Mouse (Mus musculus) forebrain, embryonic 14.5 days (tissue): ENCODE results near the gene Ptprs. TPM values are rescaled to one million over a fixed set of nuclear protein-coding genes. Genes with fewer than 3 reads are reported as not detected.

ENCODE experiments used
- ATAC-seq: fragments of 200-750 bp; cut with Nextera tagmentation; 2 replicates; pipeline ENCODE4 v1.8.0; 2017; ENCODE audit warnings: mild to moderate bottlenecking, moderate library complexity
- DNase-seq: peaks from one replicate; pipeline ENCODE4 v3.0.0-alpha.2; 2015; ENCODE audit warnings: low spot score
- H3K27ac ChIP-seq: fragments of 300-500 bp; sonication (generic); 2 replicates; pipeline ENCODE4 v1.5.1; 2014; ENCODE audit warnings: low read depth, mild to moderate bottlenecking, control low read depth, low read length, moderate library complexity
- H3K27me3 ChIP-seq: fragments of 300-500 bp; sonication (generic); replicated peaks from 2 replicates; pipeline ENCODE4 v1.6.1; 2014; ENCODE audit warnings: low read length, control low read depth, mixed read lengths; ENCODE audit not compliant: control insufficient read depth, insufficient read depth
- H3K36me3 ChIP-seq: fragments of 300-500 bp; sonication (generic); 2 replicates; pipeline ENCODE4 v1.6.1; 2014; ENCODE audit warnings: low read length, control low read depth; ENCODE audit not compliant: control insufficient read depth, insufficient read depth
- H3K4me1 ChIP-seq: fragments of 300-500 bp; sonication (generic); 2 replicates; pipeline ENCODE4 v1.6.1; 2014; ENCODE audit warnings: antibody characterized with exemption, low read length, control low read depth; ENCODE audit not compliant: control insufficient read depth, insufficient read depth
- H3K4me2 ChIP-seq: fragments of 300-500 bp; sonication (generic); 2 replicates; pipeline ENCODE4 v1.6.1; 2014; ENCODE audit warnings: mild to moderate bottlenecking, control low read depth, low read length
- H3K4me3 ChIP-seq: fragments of 300-500 bp; sonication (generic); 2 replicates; pipeline ENCODE4 v1.5.1; 2014; ENCODE audit warnings: low read depth, low read length, control low read depth
- H3K9ac ChIP-seq: fragments of 300-500 bp; sonication (generic); 2 replicates; pipeline ENCODE4 v1.6.1; 2014; ENCODE audit warnings: mild to moderate bottlenecking, low read length, control low read depth, moderate library complexity
- H3K9me3 ChIP-seq: fragments of 300-500 bp; sonication (generic); replicated peaks from 2 replicates; pipeline ENCODE4 v1.6.1; 2016; ENCODE audit warnings: low read length, control low read depth, mixed read lengths; ENCODE audit not compliant: control insufficient read depth
- WGBS: fragments of 180-500 bp; shearing (Covaris S2); extraction: QIAGEN DNeasy Blood & Tissue Kit; methylation state at CpG from one replicate; pipeline ENCODE4 v1.1.7; 2014; 5-methylcytosine and 5-hydroxymethylcytosine counted together
- polyA plus RNA-seq: library from polyadenylated mRNA; unstranded; fragments of >200 nt; fragmentation: Nextera tagmentation; extraction: Ambion mirVana; gene quantifications from 2 replicates; pipeline ENCODE4 v1.2.1, GENCODE M21; 2014

The Ptprs gene
- polyA plus RNA-seq, 1 experiment from 2014 or later, result 248 TPM

- ATAC-seq (no peak), DNase-seq (peak; percentile 36)
- H3K36me3 ChIP-seq, result peaks cover 23% of the 10 kb centered on the region
- no peaks in the 10 kb centered on the region for H3K27me3 ChIP-seq
- peak overlapping the region; percentile 97 for H3K27ac ChIP-seq
- WGBS, result 57% methylated on average over 7 of the region's 7 CpGs
- H3K9ac ChIP-seq, result no peak overlapping the region
- H3K4me3 ChIP-seq, result no peak overlapping the region
- no peaks in the 10 kb centered on the region for H3K9me3 ChIP-seq
- H3K4me2 ChIP-seq, result peak overlapping the region; percentile 46
- H3K4me1 ChIP-seq, result peaks cover 82% of the 10 kb centered on the region
Measured at GRCm38 (mm10) chr17:56468870-56469269, 7.4 kb downstream of the Ptprs start.

DNA sequence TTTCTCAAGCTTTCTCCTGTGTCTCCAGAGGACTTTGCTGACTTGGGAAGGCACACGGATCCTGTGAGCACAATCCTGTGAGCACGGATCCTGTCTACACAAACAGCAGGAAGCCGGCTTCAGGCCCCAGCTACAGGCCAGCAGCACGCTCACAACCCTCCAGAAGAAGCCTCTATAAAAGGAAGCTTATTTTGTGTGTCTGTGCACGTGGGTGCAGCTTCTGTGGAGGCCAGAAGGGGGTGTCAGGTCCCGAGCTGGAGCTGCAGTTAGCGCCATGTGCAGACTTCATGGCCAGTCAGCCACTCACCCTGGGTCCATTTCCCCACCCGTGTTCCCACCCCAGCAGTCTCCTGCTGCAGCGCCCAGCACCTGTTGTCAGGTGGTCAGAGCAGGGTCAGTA, 7.9 kb downstream of the Ptprs start:
- H3K27ac ChIP-seq, result peak overlapping the region; percentile 97
- DNase-seq (no peak), ATAC-seq (no peak)
- H3K4me3 ChIP-seq, result no peak overlapping the region
- H3K4me1 ChIP-seq, result peaks cover 81% of the 10 kb centered on the region
- H3K9me3 ChIP-seq, result no peaks in the 10 kb centered on the region
- H3K27me3 ChIP-seq, result no peaks in the 10 kb centered on the region
- H3K4me2 ChIP-seq, result peak overlapping the region; percentile 46
- peaks cover 23% of the 10 kb centered on the region for H3K36me3 ChIP-seq
- 87% methylated on average over 9 of the region's 9 CpGs for WGBS
- peak overlapping the region; percentile 52; the same call in 1 of the 2 replicates for H3K9ac ChIP-seq

DNA sequence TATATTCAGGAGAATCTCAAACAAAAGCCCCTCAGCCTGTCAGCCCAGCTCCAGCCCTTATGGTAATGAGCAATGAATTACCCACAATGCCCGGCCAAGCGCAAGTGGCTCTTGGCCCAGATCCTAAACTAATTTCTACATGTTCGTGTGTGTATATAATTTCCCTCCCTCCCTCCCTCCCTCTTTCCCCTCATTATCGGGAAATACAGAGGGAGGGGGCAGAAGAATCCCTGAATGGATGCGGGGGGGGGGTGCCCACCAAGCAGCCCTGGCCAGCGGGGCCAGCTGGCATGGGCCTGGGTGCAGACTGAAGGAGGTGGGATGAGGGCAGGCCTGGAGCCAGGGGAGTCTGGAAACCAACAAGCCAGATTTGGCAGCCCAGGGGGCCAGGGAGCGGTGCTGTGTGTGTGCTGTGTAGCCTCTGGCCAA, 8.8 kb downstream of the Ptprs start:
- DNase-seq (peak; percentile 98), ATAC-seq (peak; percentile 81)
- Histone ChIP-seq H3K4me2 (peak overlapping the region; percentile 46), H3K36me3 (peaks cover 23% of the 10 kb centered on the region), H3K4me3 (no peak overlapping the region; the same call in 1 of the 2 replicates), H3K9ac (peak overlapping the region; percentile 52; the same call in 1 of the 2 replicates), H3K9me3 (no peaks in the 10 kb centered on the region), H3K27me3 (no peaks in the 10 kb centered on the region), H3K4me1 (peaks cover 83% of the 10 kb centered on the region), H3K27ac (peak overlapping the region; percentile 97)
- 2% methylated on average over 6 of the region's 7 CpGs for WGBS

GRCm38 (mm10) chr17:56466747-56467146, 9.5 kb downstream of the Ptprs start:
- Histone ChIP-seq H3K9ac (peak overlapping the region; percentile 37; the same call in 1 of the 2 replicates), H3K36me3 (peaks cover 23% of the 10 kb centered on the region), H3K9me3 (no peaks in the 10 kb centered on the region), H3K27ac (peak overlapping the region; percentile 97), H3K4me1 (peaks cover 76% of the 10 kb centered on the region), H3K4me2 (peak overlapping the region; percentile 46), H3K27me3 (no peaks in the 10 kb centered on the region), H3K4me3 (0 out of 2 replicates have a peak overlapping the region, but pooled peaks have one; percentile 8)
- 34% methylated on average over 6 of the region's 6 CpGs for WGBS
- ATAC-seq (no peak), DNase-seq (peak; percentile 68)

- WGBS, result 51% methylated on average over 7 of the region's 7 CpGs
Measured at GRCm38 (mm10) chr17:56464817-56465216, 11.5 kb downstream of the Ptprs start.

DNA sequence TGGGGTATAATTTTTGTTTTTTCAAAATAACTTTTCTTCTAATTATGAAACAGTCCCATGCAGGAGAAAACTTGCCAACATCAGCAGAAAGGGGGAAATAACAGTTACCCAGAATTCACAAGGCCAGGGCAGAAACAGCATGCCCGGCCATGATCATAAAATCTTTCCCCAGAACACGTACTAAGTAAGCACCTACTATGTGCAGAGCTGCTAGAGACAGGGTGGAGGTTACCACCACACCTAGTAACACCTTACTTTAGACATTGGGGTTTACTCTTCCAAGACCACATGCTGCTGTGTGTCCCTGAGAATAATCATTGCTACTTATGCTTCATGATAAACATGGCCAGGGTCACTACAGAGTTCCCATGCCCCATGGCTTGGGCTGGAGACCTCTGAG, 11.9 kb downstream of the Ptprs start:
- Histone ChIP-seq H3K4me3 (no peak overlapping the region), H3K9ac (no peak overlapping the region), H3K27me3 (no peaks in the 10 kb centered on the region), H3K4me2 (no peak overlapping the region), H3K27ac (no peak overlapping the region), H3K4me1 (peaks cover 70% of the 10 kb centered on the region), H3K9me3 (no peaks in the 10 kb centered on the region), H3K36me3 (peaks cover 22% of the 10 kb centered on the region)
- DNase-seq (no peak), ATAC-seq (no peak)
- 89% methylated on average over 2 of the region's 2 CpGs for WGBS

More at GRCm38 (mm10) chr17:56464817-56465216, 11.5 kb downstream of the Ptprs start:
- Histone ChIP-seq H3K4me3 (no peak overlapping the region), H3K4me1 (peaks cover 75% of the 10 kb centered on the region), H3K4me2 (no peak overlapping the region), H3K9ac (no peak overlapping the region), H3K36me3 (peaks cover 18% of the 10 kb centered on the region), H3K27ac (peak overlapping the region; percentile 46; the same call in 1 of the 2 replicates), H3K9me3 (no peaks in the 10 kb centered on the region), H3K27me3 (no peaks in the 10 kb centered on the region)
- no peak for DNase-seq
- ATAC-seq, result no peak

DNA sequence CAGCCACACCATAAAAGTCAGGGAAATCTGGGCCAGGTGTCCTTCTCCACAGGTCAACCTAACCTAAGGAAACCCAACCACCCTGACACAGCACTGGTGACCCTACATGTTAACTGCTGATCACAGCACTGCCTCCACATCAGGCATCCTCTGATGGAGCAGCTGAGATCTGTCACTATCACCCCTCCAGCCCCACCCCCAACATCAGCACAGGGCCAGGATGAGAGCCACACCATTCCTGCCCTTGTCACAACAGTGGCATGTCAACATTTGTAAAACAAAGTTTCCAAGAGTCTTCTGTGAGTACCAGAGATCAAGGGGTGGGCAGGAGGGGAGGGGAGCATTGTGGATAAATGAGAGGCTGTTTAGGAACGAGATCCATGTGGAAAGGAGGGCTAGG, 12.8 kb downstream of the Ptprs start:
- 42% methylated on average over 1 of the region's 1 CpGs for WGBS
- peak overlapping the region; percentile 90 for H3K4me2 ChIP-seq
- H3K36me3 ChIP-seq, result peaks cover 15% of the 10 kb centered on the region
- no peaks in the 10 kb centered on the region for H3K27me3 ChIP-seq
- no peaks in the 10 kb centered on the region for H3K9me3 ChIP-seq
- peak overlapping the region; percentile 92 for H3K27ac ChIP-seq
- peak overlapping the region; percentile 46; the same call in 1 of the 2 replicates for H3K9ac ChIP-seq
- peaks cover 62% of the 10 kb centered on the region for H3K4me1 ChIP-seq
- ATAC-seq (no peak), DNase-seq (no peak)
- H3K4me3 ChIP-seq, result no peak overlapping the region

DNA sequence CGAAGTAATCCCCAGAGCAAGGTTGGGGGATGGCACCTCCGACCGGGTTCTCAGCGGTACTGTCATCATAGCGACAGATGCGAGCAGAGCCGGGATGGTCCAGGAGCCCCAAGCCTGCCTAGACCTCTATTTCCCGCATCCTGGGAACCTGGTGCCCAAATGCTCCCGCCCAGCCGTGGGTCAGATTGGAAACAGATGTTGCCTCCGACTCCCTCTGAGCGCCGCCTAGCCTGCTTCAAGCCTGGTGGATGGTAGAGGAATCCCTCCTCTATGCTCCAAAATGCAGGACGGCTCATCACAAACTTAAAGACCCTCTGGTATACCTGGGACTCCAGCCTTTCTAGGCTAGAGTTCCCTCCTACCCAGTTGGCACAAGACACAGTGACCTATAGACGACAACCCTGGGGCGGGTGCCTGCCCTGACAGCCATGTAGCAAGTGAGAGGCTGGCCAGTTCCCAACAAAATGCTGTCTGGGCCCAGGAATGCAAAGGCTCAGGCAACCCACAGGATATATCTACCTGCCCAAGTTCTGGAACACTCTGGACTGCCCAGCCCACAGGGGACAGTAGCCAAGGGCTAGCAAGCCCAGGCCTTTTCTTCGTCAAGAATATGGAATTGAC, 13.3 kb downstream of the Ptprs start:
- no peak for DNase-seq
- Histone ChIP-seq H3K4me3 (peak overlapping the region; percentile 51), H3K4me2 (peak overlapping the region; percentile 90), H3K27ac (peak overlapping the region; percentile 92), H3K9me3 (no peaks in the 10 kb centered on the region), H3K36me3 (peaks cover 20% of the 10 kb centered on the region), H3K27me3 (no peaks in the 10 kb centered on the region), H3K9ac (peak overlapping the region; percentile 46), H3K4me1 (peaks cover 56% of the 10 kb centered on the region)
- no peak for ATAC-seq
- WGBS, result 3% methylated on average over 17 of the region's 17 CpGs
